Mouse (Mus musculus) right cerebral cortex, postnatal 14 days (tissue): ENCODE results near the gene Rpusd3.

ENCODE experiments used
- DNase-seq: peaks from one replicate; pipeline ENCODE4 v3.0.0; 2022

Gene Rpusd3

GRCm38 (mm10) chr6:113380480-113380879 is 38.7 kb downstream of the Rpusd3 start:
- DNase-seq, result no peak

- no peak for DNase-seq
These were observed 39.9 kb downstream of the Rpusd3 start for GRCm38 (mm10) chr6:113379246-113379645.

GRCm38 (mm10) chr6:113377496-113378385 is 41.4 kb downstream of the Rpusd3 start, which contains the start of the genes Tada3 and Arpc4:
TSS of gene Tada3 (minus strand) at chr6:113377883.
TSS of gene Arpc4 (plus strand) at chr6:113378115.
- DNase-seq, result peak; percentile 92

- DNase-seq, result no peak
These were observed 42.0 kb downstream of the Rpusd3 start for GRCm38 (mm10) chr6:113377172-113377495.

GRCm38 (mm10) chr6:113373491-113373890 is 45.6 kb downstream of the Rpusd3 start:
- DNase-seq, result no peak

GRCm38 (mm10) chr6:113370194-113370929 is 48.8 kb downstream of the Rpusd3 start:
- DNase-seq, result no peak

- DNase-seq, result no peak
These were observed 50.6 kb downstream of the Rpusd3 start for GRCm38 (mm10) chr6:113368577-113368976.

- no peak for DNase-seq
These were observed 51.0 kb downstream of the Rpusd3 start for GRCm38 (mm10) chr6:113368124-113368523.

- DNase-seq, result no peak
These were observed 51.6 kb downstream of the Rpusd3 start for GRCm38 (mm10) chr6:113367574-113367973.

GRCm38 (mm10) chr6:113366639-113367038 is 52.5 kb downstream of the Rpusd3 start:
- DNase-seq, result no peak
